Mouse (Mus musculus): ENCODE measurements around the gene Dmap1.
A peak's percentile ranks its signal among the peaks of the same experiment; 100 is the strongest.

The Dmap1 gene

DNA sequence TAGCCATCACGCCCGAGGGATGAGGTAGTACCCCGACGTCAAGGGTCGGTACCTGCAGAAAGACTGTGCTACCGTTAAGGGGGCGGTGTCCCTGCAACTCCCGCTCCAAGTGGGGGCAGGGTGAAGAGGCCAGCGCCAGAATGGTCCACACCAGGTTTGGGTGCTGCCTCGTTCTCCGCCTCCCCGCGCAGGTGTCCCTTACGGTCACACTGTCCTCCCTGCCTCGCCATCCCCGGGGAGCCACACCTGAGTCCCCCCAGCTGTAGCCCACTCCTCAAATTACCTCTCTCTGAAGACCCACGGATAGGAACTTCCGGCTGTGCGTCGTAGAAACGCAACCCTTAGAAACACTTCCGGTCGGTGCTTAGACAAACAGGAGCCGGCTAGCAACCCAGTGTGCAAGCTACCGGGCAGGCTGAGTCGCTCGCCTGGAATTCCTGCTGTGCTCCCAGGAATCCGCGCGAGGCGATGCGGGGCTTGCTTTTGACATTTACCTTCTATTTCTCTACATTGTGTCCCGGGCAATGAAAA, at the start of gene Dmap1:
Dmap1 (minus strand) TSS at position 343 of the 531 bp plus-strand sequence.
- DNase-seq = peak; percentile 54 to 74

- DNase-seq = no peak
Measured at GRCm38 (mm10) chr4:117724112-117724511, 42.0 kb upstream of the Dmap1 start, which contains the start of gene Gm12845. Gene Gm12845, plus strand, starts transcription at chr4:117724412.

GRCm38 (mm10) chr4:117713303-117714098, 31.4 kb upstream of the Dmap1 start:
- no peak for DNase-seq

DNA sequence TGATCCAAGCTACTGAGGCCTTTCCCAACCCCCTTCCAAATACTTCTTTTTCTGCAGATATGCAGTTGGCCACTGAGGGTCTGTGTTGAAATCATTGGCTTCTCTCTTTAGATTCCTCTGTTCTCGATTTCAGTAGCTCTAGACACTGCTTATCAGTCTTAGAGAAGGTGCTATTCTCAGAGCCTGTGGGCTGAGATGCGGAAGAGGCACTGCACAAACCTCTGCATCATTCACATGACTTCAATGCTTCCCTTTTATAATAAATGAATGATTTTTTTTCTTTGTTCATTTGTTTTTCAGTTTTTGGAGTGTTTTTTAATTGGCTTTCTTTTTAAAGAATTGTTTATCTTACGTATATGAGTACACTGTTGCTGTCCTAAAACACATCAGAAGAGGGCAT, 30.2 kb upstream of the Dmap1 start:
- no peak for DNase-seq

DNA sequence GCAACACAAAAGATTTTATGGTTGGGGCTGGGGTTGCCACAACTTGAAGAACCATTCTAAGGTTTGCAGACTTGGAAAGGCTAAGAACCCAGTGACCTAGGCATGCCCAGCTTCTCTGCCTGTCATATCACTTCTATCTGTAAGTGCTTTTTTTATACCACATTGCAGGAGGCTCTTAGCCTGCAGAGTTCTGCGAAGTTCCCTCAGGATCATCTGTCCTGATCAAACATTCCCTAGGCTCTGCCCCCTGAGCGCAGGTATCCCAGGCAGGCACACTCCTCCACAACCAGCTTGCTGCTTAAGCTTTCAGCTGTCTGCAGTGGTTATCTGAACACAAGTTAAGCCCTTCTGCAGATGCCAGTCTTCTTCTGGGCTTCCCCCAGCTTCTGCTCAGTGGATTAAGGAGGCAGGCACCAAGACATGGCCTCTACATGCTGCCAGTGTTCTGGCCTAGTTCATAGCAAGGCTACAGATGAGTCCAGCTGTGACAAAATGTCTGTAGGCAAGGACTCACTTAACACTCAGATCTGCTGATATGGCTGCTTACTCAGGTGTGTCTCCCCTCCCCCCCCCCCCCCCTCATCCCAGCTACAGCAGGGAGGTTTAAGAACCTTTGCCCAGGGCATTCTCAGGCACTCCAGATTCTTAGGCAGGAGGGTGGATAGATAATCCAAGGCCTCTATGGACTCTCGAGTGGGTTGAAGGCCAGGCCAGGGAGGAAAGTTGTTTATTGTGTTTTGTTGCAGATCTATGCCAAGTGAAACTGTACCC, 26.9 kb upstream of the Dmap1 start:
- no peak for DNase-seq

DNA sequence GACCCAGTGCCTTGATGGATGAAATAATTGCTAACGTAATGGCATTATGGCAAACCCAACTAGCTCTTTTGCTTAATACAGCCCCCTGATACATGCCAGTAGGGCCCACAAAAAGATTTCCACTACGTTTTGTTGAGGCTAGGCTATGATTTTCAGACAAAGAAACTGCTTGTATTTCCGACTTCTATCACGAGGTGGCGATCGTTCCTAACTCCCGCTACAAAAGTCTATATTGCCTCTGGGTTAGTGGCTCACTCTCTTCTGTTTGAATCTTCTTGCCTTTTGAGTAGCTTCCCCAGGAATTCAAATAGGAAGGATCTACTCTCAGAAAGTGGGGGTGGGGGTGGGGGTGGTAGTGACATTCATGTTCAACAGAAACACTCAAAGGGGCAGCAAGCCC, 23.3 kb upstream of the Dmap1 start:
- DNase-seq = peak in 1 of 2 experiments; percentile 25

DNA sequence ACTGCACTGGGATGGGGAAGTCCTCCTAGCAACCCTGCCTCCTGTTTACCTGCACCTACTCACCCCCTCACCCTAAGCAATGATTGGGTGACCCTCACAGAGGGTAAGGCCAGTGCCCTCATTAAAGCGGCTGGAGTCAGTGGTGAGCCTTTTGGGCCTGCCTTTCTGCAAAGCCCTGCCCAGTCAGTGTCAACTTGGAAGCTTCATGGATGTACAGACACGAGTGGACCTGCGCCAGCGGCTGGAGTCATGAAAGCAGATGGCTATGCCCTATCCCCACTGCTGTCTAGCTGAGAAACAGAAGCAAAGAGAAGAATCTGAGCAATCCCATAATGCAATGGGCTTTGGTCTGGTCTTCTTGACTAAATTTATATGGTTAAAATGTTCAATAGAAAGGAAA, 4.3 kb upstream of the Dmap1 start:
- no peak for DNase-seq

DNA sequence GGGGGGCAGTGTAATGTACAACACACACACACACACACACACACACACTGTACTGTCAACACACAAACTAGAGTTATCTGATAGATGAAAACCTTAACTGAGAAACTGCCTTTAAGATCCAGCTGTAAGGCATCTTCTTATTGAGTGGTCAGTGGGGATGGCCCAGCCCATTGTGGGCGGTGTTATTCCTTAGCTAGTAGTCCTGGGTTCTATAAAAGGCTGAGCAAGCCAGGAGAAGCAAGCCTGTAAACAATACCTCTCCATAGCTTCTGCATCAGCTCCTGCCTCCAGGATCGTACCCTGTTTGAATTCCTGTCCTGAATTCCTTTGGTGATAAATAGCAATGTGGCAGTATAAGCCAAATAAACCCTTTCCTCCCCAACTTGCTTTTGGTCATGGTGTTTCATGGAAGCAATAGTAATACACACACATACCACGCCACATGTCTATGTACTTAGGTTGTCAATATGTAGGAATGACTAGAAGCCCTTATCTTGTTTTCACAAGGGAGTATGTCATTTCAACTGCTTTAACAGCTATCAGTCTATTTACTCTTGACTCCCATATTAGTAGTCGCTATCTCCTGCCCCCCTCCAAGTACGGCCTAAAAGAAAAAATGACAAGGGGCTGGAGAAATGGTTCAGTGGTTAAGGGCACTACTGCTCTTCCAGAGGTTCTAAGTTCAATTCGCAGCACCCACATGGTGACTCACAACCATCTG, 1.1 kb upstream of the Dmap1 start:
- no peak for DNase-seq

DNA sequence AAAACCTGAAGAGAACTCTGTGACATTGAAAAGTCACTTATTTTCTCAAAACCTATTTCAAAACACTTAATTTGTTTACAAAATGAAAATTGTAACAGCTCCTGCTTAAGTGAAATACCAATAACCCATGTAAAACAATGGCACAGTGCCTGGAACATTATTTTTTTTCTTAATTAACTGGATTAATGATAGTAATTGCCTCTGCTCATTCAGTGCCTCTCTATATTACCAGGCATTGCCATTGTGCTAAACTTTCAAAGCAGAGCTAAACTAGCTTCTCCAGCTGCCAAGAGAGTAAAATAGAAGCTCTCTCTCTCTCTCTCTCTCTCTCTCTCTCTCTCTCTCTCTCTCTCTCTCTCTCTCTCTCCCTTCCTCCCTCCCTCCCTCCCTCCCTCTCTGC, 390 bp upstream of the Dmap1 start:
- no peak for DNase-seq

GRCm38 (mm10) chr4:117680963-117681362, 1.1 kb downstream of the Dmap1 start:
- no peak for DNase-seq

DNA sequence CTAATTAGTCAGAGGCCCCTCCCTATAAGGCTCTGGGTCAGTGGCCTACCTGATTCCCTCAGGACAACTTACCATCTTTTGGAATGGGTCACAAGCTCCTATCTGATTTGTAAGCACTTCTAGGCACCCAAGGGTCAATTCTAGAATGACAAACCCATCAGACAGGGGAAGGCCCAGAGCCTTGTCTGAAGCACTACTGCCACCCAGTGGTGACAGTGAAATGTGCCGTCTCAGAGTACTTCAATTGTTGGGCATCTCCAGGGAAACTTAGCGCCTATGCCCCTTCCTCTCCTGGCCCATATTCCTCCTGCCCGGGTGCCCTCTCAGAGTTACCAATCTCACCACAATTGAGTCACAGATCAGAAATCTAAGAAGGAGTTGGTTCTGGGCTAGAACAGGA, 5.2 kb downstream of the Dmap1 start:
- peak in 1 of 2 experiments; percentile 69 for DNase-seq

GRCm38 (mm10) chr4:117673901-117674300, 8.2 kb downstream of the Dmap1 start:
- no peak for DNase-seq

DNA sequence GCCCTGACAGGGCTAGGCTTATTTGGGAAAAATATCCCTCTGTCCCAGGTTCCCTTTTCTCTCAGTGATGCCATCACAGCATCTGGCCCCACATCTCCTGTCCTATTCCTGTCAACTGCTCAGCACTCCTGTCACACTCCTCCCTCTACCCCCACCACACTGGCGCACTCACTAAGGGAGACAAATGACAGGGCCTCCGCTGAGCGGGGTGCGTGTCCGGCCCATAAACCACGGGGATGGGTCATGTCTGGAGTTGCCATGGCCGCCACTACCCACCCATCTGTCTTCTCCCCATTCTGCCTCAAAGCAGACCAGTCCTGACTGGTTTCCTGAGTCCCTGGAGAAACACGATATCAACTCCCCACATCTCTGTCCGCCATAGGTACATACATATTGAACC, 10.0 kb downstream of the Dmap1 start:
- DNase-seq = no peak

DNA sequence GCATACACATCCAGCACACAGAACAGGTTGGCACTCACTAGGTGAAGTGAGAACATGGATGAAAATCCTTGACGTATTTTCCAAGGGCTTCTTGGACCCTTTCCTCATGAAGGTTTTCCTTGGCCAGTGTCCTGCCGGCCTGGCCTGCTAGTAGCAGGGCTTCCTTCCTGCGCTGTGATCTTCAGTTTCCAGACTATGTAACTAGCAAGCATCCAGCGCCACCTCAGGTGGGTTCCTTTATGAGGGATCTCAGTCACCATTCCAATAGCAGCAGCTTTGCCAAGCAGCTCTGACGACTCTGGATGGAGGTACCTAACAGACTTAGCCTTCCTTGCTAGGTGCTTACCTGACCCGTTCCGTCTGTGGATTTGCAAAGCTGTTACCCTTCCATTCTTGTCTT, 12.2 kb downstream of the Dmap1 start:
- DNase-seq = no peak

GRCm38 (mm10) chr4:117666054-117666453, 16.0 kb downstream of the Dmap1 start:
- no peak for DNase-seq

GRCm38 (mm10) chr4:117665531-117665930, 16.5 kb downstream of the Dmap1 start:
- no peak for DNase-seq

DNA sequence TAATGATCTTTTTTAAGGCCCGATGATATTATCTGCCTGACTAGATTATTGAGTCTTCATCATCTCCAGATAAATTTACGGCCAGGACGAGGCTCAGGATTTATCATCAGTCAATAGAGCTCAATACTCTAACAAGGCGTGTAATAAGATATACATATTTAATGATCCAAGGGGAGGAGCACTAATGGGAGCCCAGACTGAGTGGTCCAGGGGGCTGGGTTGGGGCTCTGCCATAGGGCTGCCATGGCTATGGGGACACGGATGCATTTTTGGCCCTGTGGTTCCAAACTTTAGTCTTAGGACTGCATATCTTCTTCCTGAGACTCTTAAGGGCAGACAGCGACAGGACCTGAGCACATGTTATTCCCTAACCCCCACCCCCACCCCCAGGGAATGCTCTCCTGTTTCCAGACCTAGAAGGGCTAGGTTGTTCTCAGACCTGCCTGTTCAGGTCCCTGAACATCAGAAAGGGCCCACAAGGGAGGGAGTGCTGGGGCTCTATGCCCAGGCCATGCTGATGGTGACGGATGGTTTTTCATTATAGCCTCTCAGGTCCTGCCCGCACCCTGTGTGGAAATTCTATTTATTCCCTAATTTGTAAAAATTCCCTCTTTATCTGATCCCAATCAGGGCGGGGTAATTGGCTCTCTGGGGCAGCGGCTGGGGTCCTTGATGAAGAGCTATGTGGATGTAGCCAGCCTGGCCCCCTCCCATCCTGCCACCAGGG, 17.5 kb downstream of the Dmap1 start:
- no peak for DNase-seq

DNA sequence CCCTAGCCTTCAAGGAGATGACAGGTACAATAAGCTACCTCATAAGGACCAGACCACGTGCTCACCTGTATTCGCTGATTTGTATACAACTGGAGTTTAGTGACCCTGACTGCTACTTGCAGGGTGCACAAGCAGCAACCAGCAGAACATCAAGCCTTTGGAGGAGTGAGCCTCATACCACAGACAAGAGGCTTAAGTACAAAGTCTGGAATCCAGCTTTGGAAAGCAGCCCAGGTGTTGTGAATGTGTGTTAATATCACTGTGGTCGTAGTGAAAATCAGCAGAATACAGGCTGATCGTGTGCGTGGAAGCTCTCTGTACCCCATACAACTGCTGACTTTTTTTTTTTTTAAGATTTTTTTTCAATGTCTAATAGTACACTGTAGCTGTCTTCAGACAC, 22.1 kb downstream of the Dmap1 start:
- no peak for DNase-seq

DNA sequence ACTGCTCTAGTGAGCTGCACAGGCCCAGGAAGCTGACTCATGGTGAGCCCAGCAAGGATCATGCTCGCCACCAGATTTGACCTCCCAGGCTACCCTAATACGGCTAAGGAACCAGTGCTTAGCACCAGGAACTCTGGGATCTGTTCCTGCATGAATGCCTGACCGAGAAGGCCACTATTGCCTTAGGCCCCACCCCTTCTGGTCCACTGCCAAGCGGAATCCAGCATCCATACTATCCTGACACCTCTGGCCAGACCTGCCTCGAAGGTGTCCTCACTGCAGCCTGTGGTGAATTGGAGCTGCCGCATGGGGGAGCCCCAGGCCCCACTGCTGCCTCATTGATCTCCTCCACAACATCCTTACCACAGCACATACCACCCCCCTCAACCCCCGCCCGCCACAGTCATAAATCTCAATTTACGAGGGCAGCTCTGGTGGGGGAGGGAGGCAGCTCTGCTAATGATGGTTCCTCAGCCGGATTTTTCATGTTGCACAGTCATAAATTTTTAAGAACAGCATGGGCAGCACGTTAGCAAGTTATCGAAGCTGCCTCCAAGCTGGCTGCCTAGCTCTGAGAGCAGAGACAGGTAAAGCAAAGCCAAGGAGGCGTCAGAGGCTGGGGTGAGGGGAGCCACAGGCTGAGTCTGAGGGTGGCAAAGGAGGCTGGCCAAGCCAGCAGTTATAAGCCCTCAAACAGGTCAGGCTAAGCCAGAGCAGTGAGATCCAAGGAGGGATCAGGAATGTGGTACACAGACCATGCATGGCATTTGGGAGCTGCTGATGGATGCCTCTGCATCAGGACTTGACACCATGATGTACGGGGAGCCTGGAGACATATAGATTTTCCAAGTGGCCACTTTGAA, 23.3 kb downstream of the Dmap1 start:
- DNase-seq = no peak

- DNase-seq = no peak
Measured at GRCm38 (mm10) chr4:117657646-117658045, 24.4 kb downstream of the Dmap1 start.

GRCm38 (mm10) chr4:117656961-117657360, 25.1 kb downstream of the Dmap1 start:
- DNase-seq = no peak

DNA sequence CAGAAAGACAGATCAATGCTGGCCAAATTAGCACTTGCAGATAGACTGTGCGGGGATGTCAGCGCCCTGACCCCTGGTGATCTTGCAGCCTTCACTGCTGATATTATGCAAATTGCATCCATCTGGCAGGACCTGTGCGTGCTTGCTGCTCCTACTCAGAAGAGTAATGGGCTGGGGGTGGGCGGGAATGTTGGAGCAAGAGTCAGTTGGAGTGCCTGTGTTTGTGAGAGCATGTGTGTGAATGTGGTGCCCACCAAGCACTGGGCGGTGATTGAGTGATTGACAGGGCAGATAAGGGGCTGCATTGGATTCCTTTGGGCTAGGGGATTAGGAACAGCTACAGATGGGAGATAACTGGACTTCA, 26.6 kb downstream of the Dmap1 start:
- no peak for DNase-seq
